Mouse (Mus musculus): ENCODE measurements around the gene Kank4.

The Kank4 gene

GRCm38 (mm10) chr4:98800824-98801223 is 16.5 kb downstream of the Kank4 start:
- no peak for TF ChIP-seq GATA4 (IDR thresholded peaks at IDR 0.05; ENCODE audit: insufficient replicate concordance, low read length)

GRCm38 (mm10) chr4:98796591-98797341 is 20.6 kb downstream of the Kank4 start:
- no peak for TF ChIP-seq GATA4 (IDR thresholded peaks at IDR 0.05; ENCODE audit: insufficient replicate concordance, low read length)

- no peak for TF ChIP-seq GATA4 (IDR thresholded peaks at IDR 0.05; ENCODE audit: insufficient replicate concordance, low read length)
Measured at GRCm38 (mm10) chr4:98795241-98795640, 22.1 kb downstream of the Kank4 start.

- no peak for TF ChIP-seq GATA4 (IDR thresholded peaks at IDR 0.05; ENCODE audit: insufficient replicate concordance, low read length)
Measured at GRCm38 (mm10) chr4:98793486-98793885, 23.9 kb downstream of the Kank4 start.

GRCm38 (mm10) chr4:98790721-98791120 is 26.6 kb downstream of the Kank4 start:
- no peak for TF ChIP-seq GATA4 (IDR thresholded peaks at IDR 0.05; ENCODE audit: insufficient replicate concordance, low read length)

GRCm38 (mm10) chr4:98789861-98790311 is 27.5 kb downstream of the Kank4 start:
- TF ChIP-seq GATA4 (IDR thresholded peaks at IDR 0.05; ENCODE audit: insufficient replicate concordance, low read length) = no peak

GRCm38 (mm10) chr4:98789133-98789765 is 28.1 kb downstream of the Kank4 start:
- no peak for TF ChIP-seq GATA4 (IDR thresholded peaks at IDR 0.05; ENCODE audit: insufficient replicate concordance, low read length)

GRCm38 (mm10) chr4:98786281-98786680 is 31.1 kb downstream of the Kank4 start:
- no peak for TF ChIP-seq GATA4 (IDR thresholded peaks at IDR 0.05; ENCODE audit: insufficient replicate concordance, low read length)

- TF ChIP-seq GATA4 (IDR thresholded peaks at IDR 0.05; ENCODE audit: insufficient replicate concordance, low read length) = no peak
Measured at GRCm38 (mm10) chr4:98785851-98786250, 31.5 kb downstream of the Kank4 start.

- no peak for TF ChIP-seq GATA4 (IDR thresholded peaks at IDR 0.05; ENCODE audit: insufficient replicate concordance, low read length)
Measured at GRCm38 (mm10) chr4:98778219-98778618, 39.1 kb downstream of the Kank4 start.

- TF ChIP-seq GATA4 (IDR thresholded peaks at IDR 0.05; ENCODE audit: insufficient replicate concordance, low read length) = no peak
Measured at GRCm38 (mm10) chr4:98777464-98777863, 39.9 kb downstream of the Kank4 start.

- TF ChIP-seq GATA4 (IDR thresholded peaks at IDR 0.05; ENCODE audit: insufficient replicate concordance, low read length) = no peak
Measured at GRCm38 (mm10) chr4:98776721-98777427, 40.5 kb downstream of the Kank4 start.

GRCm38 (mm10) chr4:98773785-98774184 is 43.6 kb downstream of the Kank4 start:
- TF ChIP-seq GATA4 (IDR thresholded peaks at IDR 0.05; ENCODE audit: insufficient replicate concordance, low read length) = no peak

GRCm38 (mm10) chr4:98767134-98768133 is 49.9 kb downstream of the Kank4 start:
- TF ChIP-seq GATA4 (IDR thresholded peaks at IDR 0.05; ENCODE audit: insufficient replicate concordance, low read length) = no peak

Measured in liver, adult (tissue).